Mouse (Mus musculus) thymus, adult 18-20 months (tissue): ENCODE data around the gene S100a3.

Experiments used
- DNase-seq, 2 experiments: peaks; one replicate each; pipeline ENCODE4 v3.0.0; 2022; ENCODE audit warnings: mixed read lengths in 2 of 2

The S100a3 gene

DNA sequence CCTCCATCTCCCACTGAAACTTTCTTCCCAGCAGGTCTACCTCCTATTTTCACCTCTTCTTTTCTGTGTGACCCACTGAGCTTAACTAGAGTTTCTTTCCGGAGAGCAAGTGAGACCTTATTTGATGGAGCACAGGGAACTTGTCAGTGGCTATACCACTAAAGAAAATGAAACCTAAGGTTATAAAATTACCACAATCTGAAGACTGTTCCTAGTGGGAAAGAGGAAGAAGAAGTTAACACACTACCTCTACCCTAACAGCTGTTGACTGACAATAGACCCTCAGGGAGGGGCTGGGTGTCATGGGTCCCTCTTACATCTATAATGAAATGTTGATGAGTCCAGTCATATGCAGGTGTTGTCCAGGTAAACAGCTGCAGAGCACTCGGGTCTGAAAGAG lies 71.6 kb downstream of the S100a3 start:
- no peak for DNase-seq

DNA sequence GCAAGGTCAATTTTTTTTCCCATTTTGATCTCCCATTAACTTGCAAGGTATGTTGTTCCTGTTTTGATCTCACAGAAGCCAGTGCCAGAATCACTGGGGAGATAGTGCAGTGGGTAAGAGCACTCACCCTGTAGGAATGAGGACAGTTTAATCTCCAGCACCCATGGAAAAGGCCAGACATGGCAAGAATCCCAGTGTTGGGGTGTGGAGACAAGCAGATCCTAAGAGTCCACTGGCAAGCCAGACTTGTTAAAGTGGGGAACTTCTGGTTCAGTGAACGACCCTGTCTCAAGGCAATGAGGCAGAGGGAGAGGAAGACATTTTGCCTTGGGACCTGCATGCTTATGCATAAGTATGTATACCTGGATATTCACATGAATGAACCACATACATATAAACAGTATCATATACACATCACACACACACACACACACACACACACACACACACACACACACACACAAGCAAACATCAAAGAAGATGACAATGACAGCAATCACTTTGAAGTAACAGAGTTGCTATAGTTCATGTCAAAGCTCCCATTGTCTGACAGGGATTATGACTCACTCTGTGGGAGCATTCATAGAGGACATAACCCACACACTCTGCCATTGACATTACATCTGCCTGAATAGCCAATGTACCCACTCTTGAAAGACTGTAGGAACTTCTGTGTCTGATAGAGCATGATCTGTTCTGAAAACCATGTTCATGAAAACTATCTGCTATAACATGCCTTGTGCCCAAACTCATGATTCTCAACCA lies 78.3 kb downstream of the S100a3 start:
- no peak for DNase-seq

DNA sequence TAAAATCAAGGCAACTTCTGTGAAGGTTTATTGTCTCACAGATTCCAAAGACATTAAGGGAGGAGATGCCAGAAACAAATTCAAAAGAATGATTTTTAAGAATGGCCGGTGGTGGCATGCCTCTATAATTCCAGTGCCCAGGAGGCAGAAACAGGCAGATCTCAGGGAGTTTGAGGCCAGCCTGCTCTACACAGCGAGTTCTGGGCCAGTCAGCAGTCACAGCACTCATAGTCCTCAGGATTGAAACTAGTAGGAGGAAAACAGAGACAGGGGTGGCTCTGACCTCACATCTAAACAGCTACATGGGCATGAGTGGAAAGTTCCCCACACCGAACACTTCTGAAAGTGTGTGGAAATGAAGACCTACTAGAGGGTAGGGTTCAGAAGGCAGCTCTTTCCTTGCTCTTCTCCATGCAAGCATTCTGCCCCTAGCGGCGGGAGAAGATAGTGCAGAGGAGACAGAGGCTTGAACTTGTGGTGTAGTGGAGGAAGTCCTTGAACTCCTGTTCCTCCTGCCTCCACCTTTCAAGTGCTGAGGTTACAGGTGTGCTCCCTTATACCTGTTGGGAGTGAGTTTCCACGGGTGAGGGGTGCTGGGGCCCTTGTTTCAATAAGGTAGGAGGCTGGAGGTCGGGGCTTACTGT lies 79.3 kb downstream of the S100a3 start:
- peak; percentile 30 to 32 for DNase-seq

DNA sequence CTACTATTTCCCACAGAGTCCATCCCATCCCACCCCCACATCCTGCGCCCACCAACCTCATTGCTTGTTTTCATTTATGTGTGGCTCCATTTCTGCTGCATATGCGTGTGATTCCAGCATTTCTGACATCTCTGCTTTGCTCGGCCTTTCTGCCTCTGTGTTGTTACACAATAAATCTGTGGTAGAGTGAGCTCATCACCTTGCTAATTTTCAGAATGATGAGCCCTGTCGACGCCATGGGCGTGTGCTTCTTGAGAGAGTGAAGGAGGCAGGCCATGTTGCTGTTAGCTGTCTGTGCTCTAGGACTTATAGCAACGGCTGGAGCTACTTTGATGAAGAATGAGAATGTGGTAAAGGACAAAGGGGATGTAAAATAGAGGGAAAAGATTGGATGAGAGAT lies 80.6 kb downstream of the S100a3 start:
- DNase-seq: no peak

DNA sequence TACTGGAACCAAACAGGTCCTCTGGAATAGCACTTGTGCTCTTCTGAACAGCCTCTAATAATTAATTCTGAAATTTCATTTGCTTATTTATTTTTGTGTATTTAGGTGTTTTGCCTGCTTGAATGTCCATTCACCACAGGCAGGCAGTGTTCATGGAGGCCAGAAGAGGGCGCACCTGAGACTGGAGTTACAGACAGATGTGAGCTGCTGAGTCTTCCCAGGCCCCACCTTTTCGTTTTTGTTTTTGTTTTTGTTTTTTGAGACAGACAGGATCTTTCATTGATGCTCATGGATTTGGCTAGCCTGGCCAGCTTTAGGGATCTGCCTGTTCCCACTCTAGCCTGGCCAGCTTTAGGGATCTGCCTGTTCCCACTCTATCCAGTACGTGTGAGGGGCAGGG lies 83.8 kb downstream of the S100a3 start:
- DNase-seq: peak in 1 of 2 experiments; percentile 18

DNA sequence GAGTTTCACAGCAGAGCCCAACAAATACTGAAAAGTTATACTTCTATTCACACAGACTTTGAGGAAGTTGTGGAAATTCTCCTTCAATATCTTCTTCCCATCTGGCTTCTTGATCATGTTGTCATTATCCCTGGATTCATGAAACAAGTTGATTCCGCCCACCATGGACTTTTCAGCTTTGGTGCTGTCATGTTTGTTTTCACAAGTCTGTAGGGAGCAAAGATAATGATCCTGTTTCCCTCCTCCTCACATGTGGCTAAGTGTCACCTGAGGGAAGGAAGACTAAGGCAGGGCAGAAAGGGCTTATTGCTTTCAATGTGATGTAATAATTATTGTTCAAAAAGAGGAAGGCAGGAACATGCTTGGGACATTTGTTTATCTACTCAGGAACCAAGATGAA lies 86.9 kb downstream of the S100a3 start:
- DNase-seq: no peak

DNA sequence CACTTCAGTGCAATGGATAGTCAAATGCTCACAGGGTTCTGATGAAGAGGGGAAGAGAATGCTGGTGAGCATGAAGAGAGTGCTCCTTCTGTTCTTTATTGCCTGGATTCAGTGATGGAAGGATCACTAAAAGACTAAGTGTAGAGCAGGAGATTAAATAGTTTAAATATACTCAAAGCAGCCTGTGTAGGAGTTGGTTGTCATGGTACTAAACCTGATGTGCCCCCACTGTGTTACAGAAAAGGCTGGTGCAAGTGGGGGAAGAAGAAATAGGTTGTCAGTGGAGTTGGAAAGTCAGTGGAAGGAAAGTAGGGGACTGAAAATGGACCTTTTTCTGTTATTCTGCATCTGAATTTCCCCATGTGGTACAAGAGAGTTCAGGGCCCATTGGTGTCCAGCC lies 88.6 kb downstream of the S100a3 start:
- DNase-seq: no peak

DNA sequence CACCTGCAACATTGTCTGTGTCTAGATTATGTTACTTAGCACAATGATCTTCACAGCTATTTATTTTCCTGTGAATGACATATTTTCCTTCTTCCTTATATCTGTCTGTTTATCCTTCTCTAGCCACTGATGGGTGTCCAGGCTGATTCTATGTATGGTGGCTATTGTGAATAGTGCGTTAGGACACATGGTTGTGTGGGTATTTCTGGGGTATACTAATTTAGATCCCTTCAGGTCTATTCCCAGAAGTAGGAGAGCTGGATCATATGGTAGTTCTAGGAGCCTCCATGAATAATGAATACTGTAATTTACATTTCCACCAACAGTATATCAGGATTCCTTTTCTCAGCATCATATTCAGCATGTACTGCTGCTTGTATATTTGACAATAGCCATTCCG lies 89.5 kb downstream of the S100a3 start:
- no peak for DNase-seq
